Mouse (Mus musculus): ENCODE results near the gene Ubr3. TPM values are rescaled to one million over a fixed set of nuclear protein-coding genes. Genes with fewer than 3 reads are reported as not detected.

Gene Ubr3
- total and polyA plus RNA-seq, 3 experiments: 16.0 to 35.8 (median 17.9) TPM

- in situ Hi-C loops (cut with MboI; ENCODE audit: low pct_ligation_motif_present, low pct_unique_long_range_greater_than_20kb, low sequenced_read_pairs) (no loop called here), dilution Hi-C loops (cut with MboI; ENCODE audit: extremely low pct_ligation_motif_present, extremely low pct_unique_long_range_greater_than_20kb, low sequenced_read_pairs) (no loop called here)
- TF ChIP-seq HCFC1 (IDR thresholded peaks at IDR 0.05; ENCODE audit: low read depth, low read length) (no peak), ETS1 (conservative IDR thresholded peaks at IDR 0.05; ENCODE audit: low read depth, low read length) (no peak), ZNF384 (IDR thresholded peaks at IDR 0.05; ENCODE audit: low read depth, low read length) (no peak), ELF1 (IDR thresholded peaks at IDR 0.05; ENCODE audit: low read depth, low read length) (no peak), MAFK (IDR thresholded peaks at IDR 0.05; ENCODE audit: insufficient replicate concordance, low read length) (no peak), SMC3 (IDR thresholded peaks at IDR 0.05; ENCODE audit: low read depth, low read length) (no peak), USF1 (IDR thresholded peaks at IDR 0.05; ENCODE audit: low read depth, low read length) (no peak), RCOR1 (conservative IDR thresholded peaks at IDR 0.05; ENCODE audit: low read depth, low read length) (no peak), NRF1 (IDR thresholded peaks at IDR 0.05; ENCODE audit: low read depth, low read length) (no peak), CHD2 (IDR thresholded peaks at IDR 0.05; ENCODE audit: low read length) (no peak), POLR2A (IDR thresholded peaks at IDR 0.05; ENCODE audit: low read depth, low read length) (no peak), MYC (IDR thresholded peaks at IDR 0.05; ENCODE audit: low read depth, low read length) (no peak), POLR2AphosphoS2 (IDR thresholded peaks at IDR 0.05; ENCODE audit: low read depth, low read length) (no peak), ZKSCAN1 (IDR thresholded peaks at IDR 0.05; ENCODE audit: borderline replicate concordance, low read depth, low read length) (no peak), KAT2A (IDR thresholded peaks at IDR 0.05; ENCODE audit: insufficient replicate concordance, low read length) (no peak), ZMIZ1 (IDR thresholded peaks at IDR 0.05; ENCODE audit: low read depth, low read length) (no peak), CHD1 (IDR thresholded peaks at IDR 0.05; ENCODE audit: low read depth, low read length) (no peak), JUND (conservative IDR thresholded peaks at IDR 0.05; ENCODE audit: low read depth, low read length) (no peak), TBP (conservative IDR thresholded peaks at IDR 0.05; ENCODE audit: low read depth, low read length) (no peak), CTCF (conservative IDR thresholded peaks at IDR 0.05 in 1 of 2, IDR thresholded peaks at IDR 0.05 in 1 of 2; ENCODE audit: low read depth in 2 of 2, low read length in 2 of 2) (no peak)
- DNase-seq (ENCODE audit: extremely low read depth): no peak
- Histone ChIP-seq H3K9me3 (replicated peaks; ENCODE audit: low read length) (no peaks in the 10 kb centered on the region), H3K27ac (ENCODE audit: insufficient read depth, low read depth) (no peak overlapping the region), H3K4me2 (ENCODE audit: insufficient read depth, low read depth, poor library complexity, severe bottlenecking) (no peak overlapping the region), H3K4me3 (replicated peaks in 1 of 3; ENCODE audit: low read depth in 2 of 3, low read length in 2 of 3, poor library complexity in 1 of 3) (no peak overlapping the region), H3K27me3 (replicated peaks) (no peaks in the 10 kb centered on the region), H3K79me2 (replicated peaks; ENCODE audit: control insufficient read depth, extremely low read depth, insufficient read depth, poor library complexity, severe bottlenecking) (no peaks in the 10 kb centered on the region), H3K36me3 (replicated peaks in 1 of 2; ENCODE audit: control insufficient read depth in 1 of 2, insufficient read depth in 1 of 2, low read length in 1 of 2) (no peaks in the 10 kb centered on the region), H3K4me1 (ENCODE audit: control insufficient read depth in 1 of 2, insufficient read depth in 2 of 2) (no peaks in the 10 kb centered on the region; a peak in 1 of 4 replicates), H3K9ac (ENCODE audit: insufficient read depth, low read depth) (no peak overlapping the region)
Measured at GRCm38 (mm10) chr2:69849215-69849614, 47.8 kb upstream of the Ubr3 start.

GRCm38 (mm10) chr2:69851427-69852058, 45.5 kb upstream of the Ubr3 start:
- Histone ChIP-seq H3K79me2 (replicated peaks; ENCODE audit: control insufficient read depth, extremely low read depth, insufficient read depth, poor library complexity, severe bottlenecking) (no peaks in the 10 kb centered on the region), H3K4me1 (ENCODE audit: control insufficient read depth in 1 of 2, insufficient read depth in 2 of 2) (no peaks in the 10 kb centered on the region; a peak in 1 of 4 replicates), H3K27ac (ENCODE audit: insufficient read depth, low read depth) (no peak overlapping the region), H3K4me2 (ENCODE audit: insufficient read depth, low read depth, poor library complexity, severe bottlenecking) (no peak overlapping the region), H3K9me3 (replicated peaks; ENCODE audit: low read length) (no peaks in the 10 kb centered on the region), H3K27me3 (replicated peaks) (no peaks in the 10 kb centered on the region), H3K9ac (ENCODE audit: insufficient read depth, low read depth) (no peak overlapping the region), H3K36me3 (replicated peaks in 1 of 2; ENCODE audit: control insufficient read depth in 1 of 2, insufficient read depth in 1 of 2, low read length in 1 of 2) (no peaks in the 10 kb centered on the region), H3K4me3 (replicated peaks in 1 of 3; ENCODE audit: low read depth in 2 of 3, low read length in 2 of 3, poor library complexity in 1 of 3) (no peak overlapping the region)
- TF ChIP-seq CTCF (conservative IDR thresholded peaks at IDR 0.05 in 1 of 2, IDR thresholded peaks at IDR 0.05 in 1 of 2; ENCODE audit: low read depth in 2 of 2, low read length in 2 of 2): peak in 1 of 2 experiments; percentile 36; a peak in 2 of 4 replicates
- TF ChIP-seq HCFC1 (IDR thresholded peaks at IDR 0.05; ENCODE audit: low read depth, low read length): no peak
- in situ Hi-C loops (cut with MboI; ENCODE audit: low pct_ligation_motif_present, low pct_unique_long_range_greater_than_20kb, low sequenced_read_pairs): no loop called here
- dilution Hi-C loops (cut with MboI; ENCODE audit: extremely low pct_ligation_motif_present, extremely low pct_unique_long_range_greater_than_20kb, low sequenced_read_pairs): no loop called here
- no peak for DNase-seq (ENCODE audit: extremely low read depth)
